Mouse (Mus musculus): Measurements from ENCODE around the gene Mrpl51.

Mrpl51 gene

GRCm38 (mm10) chr6:125231117-125232044 lies 39.8 kb downstream of the Mrpl51 start, which contains the start of gene Tapbpl:
Tapbpl (minus strand) TSS chr6:125231860.
- in situ Hi-C loops (cut with MboI, MseI): no loop called here

- in situ Hi-C loops (cut with MboI, MseI): no loop called here
Observed at GRCm38 (mm10) chr6:125232045-125232437, 40.4 kb downstream of the Mrpl51 start.

DNA sequence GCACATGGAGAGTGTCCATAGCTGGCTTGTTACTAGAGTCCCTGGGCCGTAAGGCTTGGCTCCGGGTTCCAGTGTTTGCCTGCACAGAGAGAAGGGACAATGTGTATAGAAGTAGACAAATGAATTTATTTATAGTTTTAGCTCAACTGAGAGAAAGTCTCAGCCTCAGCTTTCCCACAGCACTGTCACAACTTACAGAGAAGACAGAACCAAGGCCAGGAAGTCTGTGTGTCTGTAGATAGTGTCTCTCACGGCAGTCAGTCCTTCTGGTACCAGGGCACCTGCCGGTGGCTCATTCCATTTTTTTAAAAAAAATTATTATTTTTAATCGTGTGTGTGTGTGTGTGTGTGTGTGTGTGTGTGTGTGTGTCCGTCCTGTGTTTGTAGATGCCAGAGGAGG lies 40.9 kb downstream of the Mrpl51 start:
- in situ Hi-C loops (cut with MboI, MseI): no loop called here

DNA sequence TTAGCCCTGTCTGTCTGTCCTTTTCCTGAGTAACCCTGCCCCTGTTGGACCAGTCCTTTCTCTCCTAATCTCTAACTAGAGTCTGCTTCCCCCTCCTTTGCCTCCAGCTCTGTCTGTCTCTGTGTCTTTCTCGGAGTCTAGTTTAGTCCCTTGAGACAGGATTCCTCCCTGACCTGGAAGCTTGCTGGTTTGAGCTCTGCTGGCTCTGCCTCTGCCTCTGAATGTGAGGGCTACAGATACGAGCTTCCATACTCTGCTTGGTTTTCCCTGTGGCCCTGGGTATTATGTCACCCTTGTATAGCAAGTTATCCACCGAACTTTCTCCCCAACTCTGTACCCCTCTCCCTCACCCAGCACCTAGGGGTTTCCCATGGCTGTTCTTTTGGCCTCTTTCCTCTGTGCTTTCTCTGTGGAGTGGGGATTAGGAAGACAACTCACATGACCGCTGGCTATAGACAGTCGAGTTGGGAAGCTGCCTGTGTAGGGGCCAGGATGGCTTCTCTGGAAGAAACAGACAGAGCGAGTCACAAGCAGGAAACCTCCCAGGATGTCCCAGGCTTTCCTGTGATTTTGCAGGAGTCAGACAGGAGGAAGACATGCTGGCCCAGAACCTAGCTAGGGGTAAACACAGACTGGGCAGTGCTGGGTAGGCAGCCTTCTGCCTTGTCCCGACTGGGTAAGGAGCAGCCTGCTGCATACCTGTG lies 42.4 kb downstream of the Mrpl51 start:
- in situ Hi-C loops (cut with MboI, MseI): no loop called here

DNA sequence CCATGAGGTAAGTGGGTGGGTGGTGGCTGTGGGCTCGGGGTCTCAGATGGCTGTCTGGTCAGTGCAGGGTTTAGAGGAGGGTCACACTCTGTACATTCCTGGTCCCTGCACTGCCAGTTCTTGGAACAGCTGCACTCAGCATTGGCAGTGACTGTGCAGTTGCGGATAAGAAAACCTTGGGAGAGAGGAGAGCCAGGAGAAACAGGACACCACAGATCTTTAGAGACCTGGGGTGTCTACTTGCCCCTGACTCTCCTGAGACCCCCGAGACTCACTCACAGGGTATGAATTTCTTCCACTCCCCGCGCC lies 42.9 kb downstream of the Mrpl51 start:
- in situ Hi-C loops (cut with MboI, MseI): no loop called here

DNA sequence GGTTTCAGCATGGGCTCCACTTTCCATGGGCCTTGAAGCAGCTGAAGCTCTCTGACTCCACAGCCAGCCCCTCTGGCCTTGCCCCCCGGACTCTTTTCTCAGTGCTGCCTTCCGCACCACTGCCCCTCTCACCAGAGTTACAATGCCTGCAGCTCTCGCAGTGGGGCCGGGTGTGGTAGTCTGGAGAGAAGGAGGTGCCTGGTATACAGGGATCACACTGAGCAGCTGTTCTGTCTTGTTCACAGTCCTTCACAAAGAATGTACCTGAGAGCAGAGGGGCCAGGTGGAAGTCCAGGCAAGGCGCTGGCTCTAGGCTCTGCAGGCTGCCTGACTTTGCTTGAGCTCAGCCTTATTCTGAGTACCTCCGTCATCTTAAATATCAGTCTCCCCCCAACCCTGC lies 44.7 kb downstream of the Mrpl51 start:
- in situ Hi-C loops (cut with MboI, MseI): no loop called here

DNA sequence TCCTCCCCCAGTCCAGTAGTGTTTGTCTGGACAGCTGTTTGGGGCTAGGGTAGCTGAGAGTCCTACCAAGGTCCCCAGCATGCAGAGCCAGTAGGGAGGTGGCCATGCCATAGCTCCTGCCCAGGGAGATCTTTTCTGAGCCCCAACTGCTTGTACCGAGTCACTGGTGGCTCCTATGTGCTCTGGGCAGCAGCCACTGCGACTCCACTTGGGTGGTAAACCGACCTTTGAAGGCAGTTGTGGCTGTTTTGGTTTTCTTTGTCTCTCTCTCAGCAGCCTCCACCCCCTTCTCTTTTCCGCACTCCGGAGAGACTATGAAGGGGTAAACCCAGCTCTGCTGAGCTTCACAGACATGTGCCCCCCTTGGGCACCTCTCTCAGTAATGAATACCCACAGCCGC lies 45.2 kb downstream of the Mrpl51 start, which contains the start of gene Cd27:
Gene Cd27, minus strand, starts transcription at position 229 of the 400 bp plus-strand sequence.
- in situ Hi-C loops (cut with MboI, MseI): no loop called here

- in situ Hi-C loops (cut with MboI, MseI): no loop called here
Observed at GRCm38 (mm10) chr6:125237421-125237820, 45.8 kb downstream of the Mrpl51 start.

DNA sequence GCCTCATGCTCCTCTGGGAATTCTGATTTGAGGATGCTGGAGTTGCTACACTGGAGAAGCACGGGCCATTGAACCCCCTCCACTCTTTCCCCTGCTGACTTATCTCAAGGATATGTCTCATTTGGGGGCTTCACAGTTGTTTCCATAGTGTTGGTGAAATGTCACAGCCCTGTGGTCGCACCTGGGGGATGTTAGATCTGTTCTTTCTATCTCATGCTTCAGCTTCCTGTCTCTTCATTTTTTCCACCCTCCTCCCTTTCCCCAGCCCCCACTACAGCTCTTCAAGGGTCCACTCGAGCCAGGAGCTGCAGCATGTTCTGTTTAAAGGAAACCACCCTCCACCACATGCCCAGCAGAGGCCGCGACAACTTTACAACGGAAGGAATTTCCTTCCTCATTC lies 46.8 kb downstream of the Mrpl51 start:
- in situ Hi-C loops (cut with MboI, MseI): no loop called here

GRCm38 (mm10) chr6:125239547-125239946 lies 47.9 kb downstream of the Mrpl51 start:
- in situ Hi-C loops (cut with MboI, MseI): no loop called here

DNA sequence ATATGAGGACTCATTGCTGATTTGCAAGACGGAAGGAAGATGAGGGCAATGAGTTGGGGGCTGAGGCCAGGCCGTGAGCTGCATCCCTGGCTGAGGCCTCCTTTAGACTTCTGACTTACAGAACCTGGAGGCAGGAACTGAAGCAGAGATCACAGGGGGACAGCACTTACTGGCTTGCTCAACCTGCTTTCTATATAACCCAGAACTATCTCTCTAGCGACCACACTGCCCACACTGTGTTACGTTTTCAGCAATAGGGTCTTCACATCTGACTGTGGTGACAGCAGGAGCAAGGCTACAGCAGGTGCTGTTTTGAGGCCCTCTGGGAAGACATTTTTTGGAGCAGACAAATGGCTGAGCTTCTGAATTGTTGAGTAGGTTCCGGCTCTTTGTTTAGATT lies 49.0 kb downstream of the Mrpl51 start:
- in situ Hi-C loops (cut with MboI, MseI): no loop called here

DNA sequence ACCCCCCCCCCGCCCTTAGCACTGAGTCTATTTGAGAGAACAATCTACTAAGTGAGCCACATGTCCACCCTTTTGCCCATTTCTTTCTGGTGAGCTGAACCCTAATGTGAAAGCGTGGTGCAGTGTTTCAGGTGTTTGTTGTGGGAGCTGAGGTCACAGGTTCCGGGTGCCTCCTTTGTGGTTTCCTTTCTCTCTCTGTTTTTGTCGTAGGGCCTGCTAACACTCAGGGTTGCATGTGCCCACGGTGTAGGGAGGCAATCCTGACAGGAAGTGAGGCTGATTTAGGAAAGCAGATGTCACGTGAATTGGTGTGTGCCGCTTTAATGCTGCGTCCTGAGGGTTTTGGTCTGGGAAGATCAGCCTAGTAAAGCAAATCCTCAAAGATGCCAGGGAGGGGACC lies 50.0 kb downstream of the Mrpl51 start:
- in situ Hi-C loops (cut with MboI, MseI): no loop called here

DNA sequence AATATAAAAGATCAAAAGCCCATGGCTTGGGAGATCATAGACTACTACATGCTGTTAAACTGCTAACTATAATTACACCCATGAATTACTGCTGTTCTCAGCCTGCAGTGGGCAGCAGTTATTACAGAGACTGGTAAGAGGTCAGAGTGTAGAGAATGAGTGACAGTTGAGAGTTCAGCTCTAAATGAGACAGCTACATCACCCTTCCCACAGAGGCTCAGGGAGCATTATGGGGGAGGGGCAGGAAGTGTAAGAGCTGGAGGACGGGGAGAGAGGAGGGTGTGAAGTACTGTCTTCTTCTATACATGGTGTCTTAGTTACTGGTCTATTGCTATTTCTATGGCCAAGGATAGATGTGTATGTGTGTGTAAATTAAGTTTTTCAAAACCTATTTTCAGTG lies 53.0 kb downstream of the Mrpl51 start:
- in situ Hi-C loops (cut with MboI, MseI): no loop called here

Measured in T-helper 1 cell (primary cell).